Mouse (Mus musculus) kidney, postnatal 0 days (tissue): ENCODE data around the gene Lamp2. TPM values are rescaled to one million over a fixed set of nuclear protein-coding genes. Genes with fewer than 3 reads are reported as not detected.
A peak's percentile ranks its signal among the peaks of the same experiment; 100 is the strongest.
"Not testable (repeated sequence)": the region's sequence is repeated elsewhere in the genome, so short reads cannot be mapped to it uniquely, and the experiment has no call there.

ENCODE experiments used
- ATAC-seq: fragments of 200-750 bp; cut with Nextera tagmentation; replicated peaks from 2 replicates; pipeline ENCODE4 v1.8.0; 2017; ENCODE audit warnings: low read depth, moderate number of reproducible peaks, moderate TSS enrichment, moderate library complexity; ENCODE audit not compliant: low FRiP score
- DNase-seq: peaks from one replicate; pipeline ENCODE4 v3.0.0-alpha.2; 2016; ENCODE audit warnings: low spot score
- H3K27ac ChIP-seq: fragments of 300-500 bp; sonication (generic); 2 replicates; pipeline ENCODE4 v1.5.1; 2014; ENCODE audit warnings: mild to moderate bottlenecking
- H3K27me3 ChIP-seq: fragments of 300-500 bp; sonication (generic); 2 replicates; pipeline ENCODE4 v1.6.1; 2014; ENCODE audit warnings: low read length, mixed read lengths; ENCODE audit not compliant: insufficient read depth
- H3K36me3 ChIP-seq: fragments of 300-500 bp; sonication (generic); 2 replicates; pipeline ENCODE4 v1.6.1; 2014; ENCODE audit warnings: low read length, mixed read lengths; ENCODE audit not compliant: insufficient read depth
- H3K4me1 ChIP-seq: fragments of 300-500 bp; sonication (generic); replicated peaks from 2 replicates; pipeline ENCODE4 v1.6.1; 2014; ENCODE audit warnings: antibody characterized with exemption, low read length, mixed read lengths; ENCODE audit not compliant: insufficient read depth
- H3K4me2 ChIP-seq: fragments of 300-500 bp; sonication (generic); 2 replicates; pipeline ENCODE4 v1.6.1; 2014; ENCODE audit warnings: mild to moderate bottlenecking, low read length, moderate library complexity, mixed read lengths
- H3K4me3 ChIP-seq: fragments of 300-500 bp; sonication (generic); replicated peaks from 2 replicates; pipeline ENCODE4 v1.5.1; 2014; ENCODE audit warnings: low read depth, low read length
- H3K9ac ChIP-seq: fragments of 300-500 bp; sonication (generic); 2 replicates; pipeline ENCODE4 v1.6.1; 2014; ENCODE audit warnings: low read depth, low read length
- H3K9me3 ChIP-seq: fragments of 300-500 bp; sonication (generic); replicated peaks from 2 replicates; pipeline ENCODE4 v1.6.1; 2016; ENCODE audit warnings: low read length, inconsistent platforms, mixed read lengths
- CTCF ChIP-seq: IDR thresholded peaks from 2 replicates; pipeline ENCODE4 v1.5.1; 2016; ENCODE audit warnings: antibody characterized with exemption, low read depth, mild to moderate bottlenecking, moderate library complexity
- WGBS: fragments of 180-500 bp; shearing (Covaris S2); extraction: QIAGEN DNeasy Blood & Tissue Kit; methylation state at CpG from one replicate; pipeline ENCODE4 v1.1.7; 2014; 5-methylcytosine and 5-hydroxymethylcytosine counted together
- polyA plus RNA-seq: library from polyadenylated mRNA; unstranded; fragments of >200 nt; fragmentation: Nextera tagmentation; extraction: Ambion mirVana; gene quantifications from 2 replicates; pipeline ENCODE4 v1.2.1, GENCODE M21; 2015

Gene Lamp2
- polyA plus RNA-seq, 1 experiment from 2014 or later: 316 TPM

DNA sequence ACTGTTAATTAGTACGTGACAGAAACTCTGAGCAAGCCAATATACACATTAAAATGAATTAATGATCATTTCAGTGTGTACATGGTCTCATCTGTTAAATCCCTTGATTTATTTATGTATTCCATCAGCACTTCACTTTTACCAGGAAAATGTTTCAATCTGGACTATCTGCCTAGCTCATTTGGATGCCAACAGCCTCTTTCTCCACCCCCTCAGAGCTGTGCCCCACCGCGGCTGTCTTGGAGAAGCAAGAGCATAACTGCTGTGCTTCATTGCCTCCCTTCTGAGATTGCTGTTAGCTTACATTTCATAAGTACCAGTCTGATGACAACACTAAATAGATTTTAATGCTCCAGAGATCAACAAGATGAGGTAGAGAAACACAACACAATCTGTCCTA lies 52.4 kb downstream of the Lamp2 start:
- H3K36me3 ChIP-seq: no peaks in the 10 kb centered on the region
- H3K9ac ChIP-seq: no peak overlapping the region
- H3K9me3 ChIP-seq: no peaks in the 10 kb centered on the region
- no peak overlapping the region for H3K4me2 ChIP-seq
- DNase-seq: no peak
- no peak for TF ChIP-seq CTCF
- no peak overlapping the region for H3K4me3 ChIP-seq
- no peak overlapping the region for H3K27ac ChIP-seq
- H3K4me1 ChIP-seq: no peaks in the 10 kb centered on the region
- ATAC-seq: no peak
- WGBS: 63% methylated on average over 3 of the region's 3 CpGs
- H3K27me3 ChIP-seq: no peaks in the 10 kb centered on the region

DNA sequence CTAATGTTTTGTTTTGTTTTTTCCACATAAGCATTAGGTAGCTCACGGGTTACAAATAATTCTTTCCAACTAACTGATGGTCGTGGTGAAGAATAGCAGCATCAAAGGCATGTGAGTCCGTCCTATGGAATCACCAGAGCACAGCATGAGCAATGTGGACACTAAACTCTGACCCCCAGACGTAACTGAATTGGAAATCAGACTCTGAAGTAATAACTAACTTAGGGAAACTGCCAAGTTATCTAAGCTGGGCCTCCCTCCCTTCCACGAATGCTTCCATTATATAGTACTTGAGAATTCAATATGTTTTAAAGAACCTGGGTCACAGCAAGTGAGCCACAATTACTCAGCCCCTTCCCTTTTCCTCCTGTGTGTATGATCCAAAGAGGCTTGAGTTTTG lies 53.3 kb downstream of the Lamp2 start:
- H3K27me3 ChIP-seq: no peaks in the 10 kb centered on the region
- H3K4me1 ChIP-seq: no peaks in the 10 kb centered on the region
- no peaks in the 10 kb centered on the region for H3K9me3 ChIP-seq
- DNase-seq (no peak), ATAC-seq (no peak)
- no peak for TF ChIP-seq CTCF
- WGBS: 61% methylated on average over 5 of the region's 5 CpGs
- H3K36me3 ChIP-seq: no peaks in the 10 kb centered on the region
- no peak overlapping the region for H3K9ac ChIP-seq
- H3K4me3 ChIP-seq: no peak overlapping the region
- H3K27ac ChIP-seq: no peak overlapping the region
- no peak overlapping the region for H3K4me2 ChIP-seq

DNA sequence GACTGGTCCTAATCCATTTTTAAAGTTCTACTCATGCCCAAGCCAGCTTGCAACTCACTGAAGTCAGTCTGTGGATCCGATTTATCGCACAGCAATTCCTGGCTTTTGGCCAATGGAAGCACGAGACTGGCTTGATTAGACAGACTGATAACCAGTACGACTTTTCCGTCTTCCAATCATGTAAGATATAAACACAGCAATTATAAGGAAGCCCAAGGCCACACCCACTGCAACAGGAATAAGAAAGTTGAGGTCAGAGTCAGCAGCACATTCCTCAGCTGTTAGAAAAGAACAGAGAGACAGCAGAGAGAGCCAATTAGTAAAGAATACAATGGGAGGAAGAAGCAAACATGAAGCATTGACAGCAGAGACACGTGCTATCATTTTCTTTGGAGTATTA lies 54.2 kb downstream of the Lamp2 start:
- no peaks in the 10 kb centered on the region for H3K9me3 ChIP-seq
- no peak for TF ChIP-seq CTCF
- no peaks in the 10 kb centered on the region for H3K4me1 ChIP-seq
- no peak overlapping the region for H3K27ac ChIP-seq
- WGBS: 44% methylated on average over 6 of the region's 6 CpGs
- no peak overlapping the region for H3K9ac ChIP-seq
- DNase-seq (peak; percentile 43), ATAC-seq (no peak)
- H3K36me3 ChIP-seq: no peaks in the 10 kb centered on the region
- no peaks in the 10 kb centered on the region for H3K27me3 ChIP-seq
- no peak overlapping the region for H3K4me3 ChIP-seq
- no peak overlapping the region for H3K4me2 ChIP-seq

DNA sequence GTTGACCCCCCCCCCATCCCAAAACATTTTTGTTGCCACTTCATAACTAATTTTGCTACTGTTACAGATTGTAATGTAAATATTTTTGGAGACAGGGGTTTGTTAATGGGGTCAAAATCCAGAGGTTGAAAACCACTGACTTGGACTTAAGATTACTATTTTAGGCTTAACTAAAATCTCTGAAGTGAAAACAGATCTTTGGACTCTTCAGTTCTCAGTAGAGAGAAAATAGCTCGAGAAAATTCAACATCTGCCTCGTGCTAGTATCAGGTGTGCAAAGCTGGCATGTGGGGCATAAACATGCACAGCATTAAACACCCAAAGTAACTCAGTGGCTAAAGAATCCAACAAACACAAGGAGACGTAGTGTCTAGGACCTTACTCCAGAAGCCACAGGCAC lies 55.6 kb downstream of the Lamp2 start:
- TF ChIP-seq CTCF: no peak
- Histone ChIP-seq H3K36me3 (no peaks in the 10 kb centered on the region), H3K4me3 (no peak overlapping the region), H3K9me3 (no peaks in the 10 kb centered on the region), H3K27me3 (no peaks in the 10 kb centered on the region), H3K9ac (no peak overlapping the region), H3K27ac (no peak overlapping the region), H3K4me2 (no peak overlapping the region), H3K4me1 (no peaks in the 10 kb centered on the region)
- ATAC-seq: no peak
- no peak for DNase-seq
- 80% methylated on average over 3 of the region's 3 CpGs for WGBS

DNA sequence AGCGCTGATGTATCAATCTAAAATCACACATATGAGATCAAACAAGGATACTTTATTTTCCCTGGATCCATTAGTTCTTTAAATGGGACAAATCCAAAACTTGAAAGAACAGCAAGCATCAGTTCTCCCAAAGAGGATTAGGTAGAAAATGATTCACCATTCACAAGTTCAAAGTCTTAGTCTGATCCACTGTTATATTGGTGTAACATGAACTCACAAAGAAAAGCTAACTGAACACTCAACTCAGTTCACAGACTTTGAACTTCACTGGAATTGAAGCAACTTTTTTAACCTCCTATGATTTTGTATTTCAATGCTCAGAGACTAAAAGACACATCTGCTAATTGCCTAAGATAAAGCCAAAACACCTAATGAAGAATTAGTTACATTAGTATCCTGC lies 56.6 kb downstream of the Lamp2 start:
- Histone ChIP-seq H3K4me3 (no peak overlapping the region), H3K36me3 (no peaks in the 10 kb centered on the region), H3K4me2 (no peak overlapping the region), H3K9ac (no peak overlapping the region), H3K4me1 (no peaks in the 10 kb centered on the region), H3K27ac (no peak overlapping the region), H3K27me3 (no peaks in the 10 kb centered on the region), H3K9me3 (no peaks in the 10 kb centered on the region)
- no peak for ATAC-seq
- DNase-seq: no peak
- TF ChIP-seq CTCF: no peak
- 84% methylated on average over 1 of the region's 1 CpGs for WGBS

DNA sequence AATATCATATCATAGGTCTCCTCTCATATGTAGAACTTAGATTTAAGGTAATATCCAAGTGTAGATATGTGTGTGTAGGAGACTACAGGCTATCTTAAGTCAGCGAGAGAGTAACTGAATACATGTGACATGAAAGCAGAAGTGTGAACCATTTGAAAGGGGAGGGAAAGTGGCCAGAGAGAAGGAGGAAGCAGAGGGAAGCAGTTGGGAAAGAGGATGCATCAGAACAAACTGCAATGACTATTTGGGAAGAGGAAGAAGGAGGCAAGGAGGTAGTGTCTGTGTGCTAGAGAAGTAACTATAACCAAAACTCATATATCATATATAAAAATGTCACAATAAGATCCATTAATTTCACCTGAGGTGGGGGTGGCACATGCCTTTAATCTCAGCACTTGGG lies 83.1 kb downstream of the Lamp2 start:
- WGBS: 89% methylated on average over 1 of the region's 1 CpGs
- not testable (repeated sequence) for DNase-seq, H3K9ac ChIP-seq, H3K36me3 ChIP-seq, ATAC-seq, H3K4me3 ChIP-seq, H3K27me3 ChIP-seq, H3K27ac ChIP-seq, H3K4me2 ChIP-seq, H3K9me3 ChIP-seq, H3K4me1 ChIP-seq

GRCm38 (mm10) chrX:38364621-38365020 lies 91.6 kb downstream of the Lamp2 start:
- not testable (repeated sequence) for H3K4me3 ChIP-seq, DNase-seq, H3K27me3 ChIP-seq, H3K4me1 ChIP-seq, H3K4me2 ChIP-seq, H3K9me3 ChIP-seq, H3K36me3 ChIP-seq, H3K27ac ChIP-seq, ATAC-seq, H3K9ac ChIP-seq
- WGBS: 44% methylated on average over 1 of the region's 1 CpGs
